Mouse (Mus musculus): Measurements from ENCODE around the gene Moxd2.
A peak's percentile ranks its signal among the peaks of the same experiment; 100 is the strongest.

The Moxd2 gene

GRCm38 (mm10) chr6:40887394-40887793 lies at the start of gene Moxd2:
TSS of gene Moxd2 (minus strand) at chr6:40887494.
- no peak for DNase-seq

- DNase-seq, result no peak
Observed at GRCm38 (mm10) chr6:40919954-40920353, 32.7 kb upstream of the Moxd2 start.

GRCm38 (mm10) chr6:40900287-40900686 lies 13.0 kb upstream of the Moxd2 start, which contains the start of gene Prss58:
TSS of gene Prss58 (minus strand) at chr6:40900387.
- no peak for DNase-seq

GRCm38 (mm10) chr6:40894716-40895115 lies 7.4 kb upstream of the Moxd2 start:
- DNase-seq, result no peak

GRCm38 (mm10) chr6:40893577-40893976 lies 6.3 kb upstream of the Moxd2 start:
- peak in 1 of 2 experiments; percentile 47 for DNase-seq

GRCm38 (mm10) chr6:40891754-40892153 lies 4.5 kb upstream of the Moxd2 start:
- no peak for DNase-seq

GRCm38 (mm10) chr6:40890973-40891372 lies 3.7 kb upstream of the Moxd2 start:
- no peak for DNase-seq

- DNase-seq, result no peak
Observed at GRCm38 (mm10) chr6:40845283-40845682, 42.0 kb downstream of the Moxd2 start.

Data from kidney, postnatal 25 days (tissue).